In the genomic region with DNA sequence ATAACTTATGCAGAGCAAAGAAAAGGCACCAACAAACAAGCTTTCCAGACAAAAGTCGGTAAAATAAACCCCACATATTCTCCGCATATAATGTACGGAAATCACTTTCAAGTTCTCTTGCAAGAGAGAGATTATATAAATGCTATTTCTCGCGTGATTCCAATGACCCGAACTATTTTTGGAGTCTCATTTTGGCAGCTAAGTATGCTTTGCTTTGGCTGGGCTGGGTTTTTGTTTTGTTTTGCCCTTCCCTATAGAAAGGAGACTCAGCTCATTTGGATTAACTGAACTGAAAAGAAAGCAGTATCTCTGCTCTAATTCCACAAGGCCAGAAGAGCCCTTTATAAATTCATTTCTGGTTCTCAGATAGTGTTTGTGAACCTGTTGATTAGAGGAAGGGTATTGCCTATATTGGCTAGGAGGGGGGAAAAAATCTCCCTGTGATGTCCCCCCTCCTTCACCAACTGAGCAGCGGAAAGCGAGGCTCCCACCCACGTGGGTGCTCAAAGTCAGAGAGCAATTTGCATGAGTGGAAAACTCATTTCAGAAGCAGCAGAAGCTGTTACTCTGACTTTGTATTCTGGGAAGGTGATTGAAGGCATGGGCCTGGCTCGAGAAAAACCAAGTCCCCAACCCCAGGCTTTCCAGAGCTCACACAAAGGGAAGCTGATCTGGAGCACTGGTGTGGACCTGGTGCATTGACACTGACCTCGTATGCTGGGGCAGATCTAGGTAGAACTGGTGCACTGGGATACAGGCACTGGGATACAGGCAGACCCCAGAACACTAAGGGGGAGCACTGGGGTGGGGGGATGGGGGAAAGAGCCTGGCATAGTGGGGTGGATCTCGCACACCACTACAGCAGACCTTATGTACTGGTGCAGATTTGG, we compare ENCODE assay signal across 13 mouse cellular contexts.
A peak's percentile ranks its signal among the peaks of the same experiment; 100 is the strongest.
DNase-seq lines count a peak whose midpoint lies in the region; ATAC-seq and TF ChIP-seq lines count a peak whose summit lies in the region.
"Had no signal": no experiment of that assay in that cellular context is flagged by ENCODE, and none has a peak within 500 bp of the region (broad histone marks: within the 10 kb centered on the region; RNA-seq: fewer than 3 reads in every experiment).

No protein-coding gene starts in this region.

- TF ChIP-seq POLR2A in CH12.LX (IDR thresholded peaks at IDR 0.05; ENCODE audit: low read depth, low read length) = no peak

- no peaks in the 10 kb centered on the region for H3K36me3 ChIP-seq in kidney, embryonic 14.5 days (ENCODE audit: control insufficient read depth, insufficient read depth, low read length)
- peaks cover 0 to 58% of the 10 kb centered on the region in 2 experiments for H3K36me3 ChIP-seq in CH12.LX (replicated peaks in 1 of 2; ENCODE audit: control insufficient read depth in 1 of 2, insufficient read depth in 1 of 2, low read length in 1 of 2)
- no peaks in the 10 kb centered on the region for H3K36me3 ChIP-seq in forebrain, embryonic 14.5 days (ENCODE audit: control insufficient read depth, insufficient read depth, low read length)
- H3K36me3 ChIP-seq in midbrain, embryonic 14.5 days (ENCODE audit: control insufficient read depth, insufficient read depth, low read length) = no peaks in the 10 kb centered on the region

- H3K4me2 ChIP-seq in kidney, embryonic 14.5 days (replicated peaks; ENCODE audit: low read depth, low read length) = no peak overlapping the region
- 0 out of 2 replicates have a peak overlapping the region, but pooled peaks have one; percentile 24 for H3K4me2 ChIP-seq in CH12.LX (ENCODE audit: insufficient read depth, low read depth, poor library complexity, severe bottlenecking)
- H3K4me2 ChIP-seq in forebrain, embryonic 14.5 days (ENCODE audit: low read length) = no peak overlapping the region
- H3K4me2 ChIP-seq in midbrain, embryonic 14.5 days (ENCODE audit: low read length) = no peak overlapping the region

- TF ChIP-seq EP300 in CH12.LX (IDR thresholded peaks at IDR 0.05; ENCODE audit: low read length) = peak; percentile 67; the same call in 1 of the 2 replicates

- TF ChIP-seq RAD21 in CH12.LX (IDR thresholded peaks at IDR 0.05; ENCODE audit: low read depth, low read length) = no peak; the same call in 1 of the 2 replicates

- no peaks in the 10 kb centered on the region for H3K27me3 ChIP-seq in kidney, embryonic 14.5 days (ENCODE audit: control insufficient read depth, insufficient read depth, low read length)
- no peaks in the 10 kb centered on the region for H3K27me3 ChIP-seq in CH12.LX (replicated peaks)
- no peaks in the 10 kb centered on the region for H3K27me3 ChIP-seq in forebrain, embryonic 14.5 days (replicated peaks; ENCODE audit: control insufficient read depth, insufficient read depth, low read length)
- H3K27me3 ChIP-seq in midbrain, embryonic 14.5 days (ENCODE audit: control insufficient read depth, insufficient read depth, low read length) = no peaks in the 10 kb centered on the region

- ATAC-seq in kidney, embryonic 14.5 days (ENCODE audit: low FRiP score, low TSS enrichment) = no peak
- ATAC-seq in forebrain, embryonic 14.5 days = no peak
- ATAC-seq in midbrain, embryonic 14.5 days (ENCODE audit: low FRiP score, low TSS enrichment) = no peak

- no peaks in the 10 kb centered on the region for H3K9me3 ChIP-seq in kidney, embryonic 14.5 days (ENCODE audit: control insufficient read depth, low read length)
- no peaks in the 10 kb centered on the region for H3K9me3 ChIP-seq in CH12.LX (replicated peaks; ENCODE audit: low read length)
- H3K9me3 ChIP-seq in forebrain, embryonic 14.5 days (replicated peaks; ENCODE audit: control insufficient read depth, low read length) = no peaks in the 10 kb centered on the region
- no peaks in the 10 kb centered on the region for H3K9me3 ChIP-seq in midbrain, embryonic 14.5 days (ENCODE audit: control insufficient read depth, low read length)

- no peak overlapping the region for H3K4me3 ChIP-seq in kidney, embryonic 14.5 days (ENCODE audit: low read length)
- H3K4me3 ChIP-seq in CH12.LX (replicated peaks in 1 of 3; ENCODE audit: low read depth in 2 of 3, low read length in 2 of 3, poor library complexity in 1 of 3) = no peak overlapping the region
- no peak overlapping the region for H3K4me3 ChIP-seq in forebrain, embryonic 14.5 days (ENCODE audit: low read depth, low read length)
- H3K4me3 ChIP-seq in midbrain, embryonic 14.5 days (replicated peaks; ENCODE audit: low read depth, low read length) = no peak overlapping the region
- H3K4me3 ChIP-seq: erythroblast, embryonic 14.5 days; left cerebral cortex, adult 2 months had no signal

- H3K4me1 ChIP-seq in kidney, embryonic 14.5 days (ENCODE audit: control insufficient read depth, insufficient read depth, low read length) = peaks cover 19% of the 10 kb centered on the region; the same call in 1 of the 2 replicates
- H3K4me1 ChIP-seq in CH12.LX (ENCODE audit: control insufficient read depth in 1 of 2, insufficient read depth in 2 of 2) = peaks cover 16 to 83% of the 10 kb centered on the region in 2 experiments
- peaks cover 56% of the 10 kb centered on the region for H3K4me1 ChIP-seq in forebrain, embryonic 14.5 days (ENCODE audit: control insufficient read depth, insufficient read depth, low read length)
- peaks cover 72% of the 10 kb centered on the region for H3K4me1 ChIP-seq in midbrain, embryonic 14.5 days (ENCODE audit: control insufficient read depth, insufficient read depth, low read length)

- dilution Hi-C loops in CH12.LX (cut with MboI; ENCODE audit: extremely low pct_ligation_motif_present, extremely low pct_unique_long_range_greater_than_20kb, low sequenced_read_pairs) = no loop called here

- TF ChIP-seq CTCF in CH12.LX (conservative IDR thresholded peaks at IDR 0.05 in 1 of 2, IDR thresholded peaks at IDR 0.05 in 1 of 2; ENCODE audit: low read depth in 2 of 2, low read length in 2 of 2) = no peak

- WGBS in kidney, embryonic 14.5 days = 75% methylated on average over 12 of the region's 12 CpGs
- 26% methylated on average over 12 of the region's 12 CpGs for whole genome bisulfite sequencing in forebrain, embryonic 14.5 days
- 43% methylated on average over 12 of the region's 12 CpGs for WGBS in midbrain, embryonic 14.5 days

- in situ Hi-C loops in CH12.LX (cut with MboI; ENCODE audit: low pct_ligation_motif_present, low pct_unique_long_range_greater_than_20kb, low sequenced_read_pairs) = no loop called here

- no peaks in the 10 kb centered on the region for H3K79me2 ChIP-seq in CH12.LX (replicated peaks; ENCODE audit: control insufficient read depth, extremely low read depth, insufficient read depth, poor library complexity, severe bottlenecking)

- no peak for DNase-seq in kidney, adult 9 months
- peak; percentile 69 for DNase-seq in CH12.LX (ENCODE audit: extremely low read depth)
- DNase-seq in forebrain, embryonic 14.5 days (ENCODE audit: low spot score) = no peak
- DNase-seq in midbrain, embryonic 14.5 days = no peak
- no peak for DNase-seq in cerebellum, adult 11-12 months
- no peak for DNase-seq in gastrocnemius, postnatal 4 days (ENCODE audit: low spot score in 2 of 2)
- DNase-seq: adrenal gland, postnatal 14 days; cerebellum, adult 9-10 months; thymus, postnatal 36 days had no signal

- peak overlapping the region; percentile 15 for H3K27ac ChIP-seq in kidney, embryonic 14.5 days (ENCODE audit: low read depth, low read length)
- peak overlapping the region; percentile 22; the same call in 1 of the 2 replicates for H3K27ac ChIP-seq in CH12.LX (ENCODE audit: insufficient read depth, low read depth)
- 0 out of 2 replicates have a peak overlapping the region, but pooled peaks have one; percentile 36 for H3K27ac ChIP-seq in forebrain, embryonic 14.5 days (ENCODE audit: low read depth, low read length)
- H3K27ac ChIP-seq in midbrain, embryonic 14.5 days (replicated peaks; ENCODE audit: low read depth, low read length) = peak overlapping the region; percentile 22
- H3K27ac ChIP-seq: liver, embryonic 14.5 days had no signal

- H3K9ac ChIP-seq in kidney, embryonic 14.5 days (ENCODE audit: low read depth, low read length) = no peak overlapping the region
- no peak overlapping the region for H3K9ac ChIP-seq in CH12.LX (ENCODE audit: insufficient read depth, low read depth)
- no peak overlapping the region for H3K9ac ChIP-seq in forebrain, embryonic 14.5 days (ENCODE audit: low read length)
- no peak overlapping the region for H3K9ac ChIP-seq in midbrain, embryonic 14.5 days (replicated peaks; ENCODE audit: low read length)
- H3K9ac ChIP-seq: liver, embryonic 14.5 days had no signal

TF ChIP-seq in CH12.LX, 34 proteins besides CTCF, POLR2A, EP300 and RAD21 (continues in another document):
- TF ChIP-seq TCF12 (IDR thresholded peaks at IDR 0.05; ENCODE audit: low read depth, low read length) (peak; percentile 46; the same call in 1 of the 2 replicates), NRF1 (IDR thresholded peaks at IDR 0.05; ENCODE audit: low read depth, low read length) (no peak), MXI1 (IDR thresholded peaks at IDR 0.05; ENCODE audit: low read depth, low read length) (peak; percentile 40), IRF4 (IDR thresholded peaks at IDR 0.05; ENCODE audit: low read depth, low read length) (peak; percentile 83), ZC3H11A (IDR thresholded peaks at IDR 0.05; ENCODE audit: low read depth, low read length) (no peak), TBP (conservative IDR thresholded peaks at IDR 0.05; ENCODE audit: low read depth, low read length) (no peak), MAFK (IDR thresholded peaks at IDR 0.05; ENCODE audit: insufficient replicate concordance, low read length) (no peak), CHD2 (IDR thresholded peaks at IDR 0.05; ENCODE audit: low read length) (no peak), ZKSCAN1 (IDR thresholded peaks at IDR 0.05; ENCODE audit: borderline replicate concordance, low read depth, low read length) (no peak), JUN (IDR thresholded peaks at IDR 0.05; ENCODE audit: insufficient read depth, low read depth, low read length) (no peak), ETS1 (conservative IDR thresholded peaks at IDR 0.05; ENCODE audit: low read depth, low read length) (peak; percentile 60), PAX5 (IDR thresholded peaks at IDR 0.05; ENCODE audit: low read length) (no peak), CHD1 (IDR thresholded peaks at IDR 0.05; ENCODE audit: low read depth, low read length) (no peak), MAZ (IDR thresholded peaks at IDR 0.05; ENCODE audit: low read depth, low read length) (no peak), JUND (conservative IDR thresholded peaks at IDR 0.05; ENCODE audit: low read depth, low read length) (peak; percentile 32; the same call in 1 of the 2 replicates), KAT2A (IDR thresholded peaks at IDR 0.05; ENCODE audit: insufficient replicate concordance, low read length) (no peak), USF1 (IDR thresholded peaks at IDR 0.05; ENCODE audit: low read depth, low read length) (peak; percentile 50), SIN3A (IDR thresholded peaks at IDR 0.05; ENCODE audit: low read length) (no peak), MYC (IDR thresholded peaks at IDR 0.05; ENCODE audit: low read depth, low read length) (peak; percentile 76), HCFC1 (IDR thresholded peaks at IDR 0.05; ENCODE audit: low read depth, low read length) (no peak), UBTF (IDR thresholded peaks at IDR 0.05; ENCODE audit: low read depth, low read length) (no peak)
